Mouse (Mus musculus): ENCODE results near the gene Dnmbp.
"Not testable (repeated sequence)": the region's sequence is repeated elsewhere in the genome, so short reads cannot be mapped to it uniquely, and the experiment has no call there.

Gene Dnmbp

DNA sequence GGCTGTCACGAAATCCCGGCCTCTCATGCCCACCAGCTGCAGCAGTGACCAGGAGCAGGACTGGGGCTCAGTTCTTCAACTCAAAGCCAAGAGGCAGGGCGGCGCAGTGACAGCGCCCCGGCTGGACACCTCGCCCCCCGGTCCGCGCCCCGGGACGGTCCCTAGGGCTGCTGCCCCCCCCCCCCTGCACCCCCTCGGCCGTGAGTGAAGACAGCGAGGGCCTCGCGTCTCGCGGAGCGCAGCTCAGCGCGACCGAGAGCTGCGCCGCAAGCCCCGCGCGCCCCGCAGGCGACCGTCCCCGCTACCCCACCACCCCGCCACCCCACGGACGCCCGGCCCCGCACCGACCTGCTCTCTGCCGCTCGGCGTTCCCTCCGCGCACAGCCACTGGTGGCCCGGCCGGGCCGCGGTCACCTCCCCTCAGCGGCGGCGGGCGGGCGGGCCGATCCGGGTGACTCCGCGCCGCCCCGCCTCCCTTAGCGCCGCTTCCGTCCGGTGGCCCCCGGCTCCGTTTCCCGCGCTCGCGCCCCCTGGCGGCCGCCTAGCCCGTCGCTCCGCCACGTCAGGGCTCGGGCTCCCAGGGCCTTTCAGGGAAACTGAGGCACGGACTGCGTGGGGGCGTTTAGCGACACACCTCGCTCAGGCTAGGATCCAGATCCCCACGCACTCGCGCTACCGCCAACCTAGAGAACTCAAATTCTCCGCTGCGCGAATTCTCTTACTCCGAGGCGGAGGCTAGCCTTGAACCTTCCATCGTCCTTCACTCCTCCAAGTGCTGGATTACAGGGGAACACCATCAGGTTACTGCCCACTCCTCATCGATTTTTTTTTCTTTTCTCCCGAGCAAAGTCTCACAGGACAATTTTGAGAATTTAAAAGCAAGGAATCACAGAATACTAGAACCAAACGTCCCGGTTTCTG, at the start of gene Dnmbp:
Dnmbp (minus strand) TSS at position 423 of the 921 bp plus-strand sequence.
- peak; percentile 84 for DNase-seq

DNA sequence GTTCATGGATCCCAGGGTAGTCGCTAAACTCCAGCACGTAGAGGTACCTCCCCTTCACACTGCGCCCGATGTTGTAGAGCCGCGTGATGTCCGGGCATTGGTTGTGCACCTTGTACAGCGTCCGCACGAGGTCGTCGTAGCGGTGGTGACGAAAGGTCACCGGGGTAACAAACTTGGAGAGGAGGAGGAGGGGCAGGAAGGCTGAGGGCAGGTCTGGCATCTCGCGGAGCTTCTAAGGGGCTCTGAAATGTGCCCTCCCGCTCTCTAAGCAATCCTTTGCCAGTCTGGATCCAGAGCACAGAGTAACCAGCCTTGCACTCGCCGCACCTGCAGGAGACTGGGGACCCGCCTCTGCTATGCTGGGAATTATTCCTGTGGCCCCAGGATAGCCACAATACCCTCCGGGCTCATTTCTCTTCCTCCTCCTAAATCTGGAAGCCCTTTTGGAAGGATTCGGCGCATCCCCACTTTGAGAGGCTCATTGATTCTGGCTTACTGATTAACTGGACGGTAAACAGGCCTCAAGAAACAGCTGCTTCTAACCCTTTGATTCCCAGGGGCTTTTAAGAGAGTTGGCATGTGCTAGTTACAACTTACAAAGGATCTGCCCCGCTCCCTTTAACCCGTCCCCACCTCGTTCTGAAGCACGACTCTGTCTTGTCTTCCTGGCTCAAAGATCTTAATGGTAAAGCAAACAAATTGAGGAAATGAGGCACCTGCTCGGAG, 46.2 kb upstream of the Dnmbp start, which contains the start of gene Cpn1:
Cpn1 (minus strand) TSS at position 488 of the 726 bp plus-strand sequence.
- peak; percentile 48 for DNase-seq

DNA sequence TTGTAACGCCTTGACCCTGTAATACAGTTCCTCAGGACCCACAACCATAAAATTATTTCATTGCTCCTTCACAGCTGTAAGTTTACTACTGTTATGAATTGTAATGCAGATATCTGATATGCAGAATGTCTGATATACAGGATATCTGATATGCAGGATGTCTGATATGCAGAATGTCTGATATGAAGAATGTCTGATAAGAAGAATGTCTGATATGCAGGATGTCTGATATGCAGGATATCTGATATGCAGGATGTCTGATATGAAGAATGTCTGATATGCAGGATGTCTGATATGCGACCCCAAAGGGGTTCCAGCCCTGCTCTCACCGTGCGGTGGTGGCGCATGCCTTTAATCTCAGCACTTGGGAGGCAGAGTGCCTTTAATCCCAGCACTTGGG, 42.0 kb upstream of the Dnmbp start:
- DNase-seq = no peak

DNA sequence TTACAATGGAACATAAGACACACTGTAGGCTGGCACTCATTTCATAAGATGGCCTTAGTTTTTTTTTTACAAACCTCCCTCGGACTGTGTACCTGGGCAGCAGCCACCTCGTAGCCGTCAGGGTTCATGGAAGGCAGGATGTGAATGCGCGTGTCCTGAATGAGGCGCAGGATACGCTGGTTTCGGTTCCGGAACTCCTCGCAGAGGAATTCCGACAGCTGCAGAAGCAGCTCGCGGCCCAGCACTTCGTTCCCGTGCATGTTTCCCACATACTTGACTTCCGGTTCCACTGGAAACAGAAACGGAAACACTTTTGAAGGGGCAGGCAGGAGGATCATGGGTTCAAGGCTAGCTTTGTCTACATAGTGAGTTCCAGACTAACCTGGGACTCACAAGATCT, 40.7 kb upstream of the Dnmbp start:
- DNase-seq = no peak

DNA sequence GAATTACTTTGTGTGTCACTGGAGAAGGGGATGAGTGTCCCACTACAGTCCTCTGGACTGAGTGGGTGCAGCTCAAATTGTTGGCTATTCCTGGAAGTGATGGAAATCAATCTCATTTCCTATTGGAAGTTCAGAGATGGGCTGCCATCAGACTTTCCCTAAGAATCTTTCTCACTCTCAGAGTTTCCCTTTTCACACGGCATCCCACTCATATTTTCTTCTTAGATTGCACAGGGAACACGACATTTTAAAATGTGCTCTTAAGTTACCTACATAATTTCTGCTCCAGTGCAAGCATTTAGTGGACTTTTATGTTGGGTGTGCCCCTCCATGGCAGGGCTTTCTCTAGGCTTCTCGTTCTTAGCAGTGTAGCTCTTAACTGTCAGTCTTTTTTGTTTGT, 37.8 kb upstream of the Dnmbp start:
- no peak for DNase-seq

DNA sequence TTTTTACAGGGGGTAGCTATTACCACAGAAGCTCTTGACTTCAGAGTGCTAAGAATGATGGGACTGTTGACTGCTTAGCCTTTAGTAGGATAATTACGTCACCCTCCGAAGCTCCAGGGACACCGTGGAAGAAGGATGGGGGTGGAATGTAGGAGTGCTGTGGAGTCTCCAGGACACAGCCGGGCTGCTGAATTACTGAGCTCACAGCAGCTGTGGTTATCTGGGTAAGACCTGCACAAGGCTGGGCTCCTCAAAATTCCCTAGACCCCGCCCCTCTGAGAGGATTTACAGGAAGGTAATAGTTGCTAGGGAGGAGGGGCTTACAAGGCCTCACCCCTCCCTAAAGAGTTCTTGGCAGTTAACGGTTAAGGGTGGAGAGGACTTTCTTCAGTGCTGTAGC, 36.7 kb upstream of the Dnmbp start:
- peak; percentile 9 for DNase-seq

DNA sequence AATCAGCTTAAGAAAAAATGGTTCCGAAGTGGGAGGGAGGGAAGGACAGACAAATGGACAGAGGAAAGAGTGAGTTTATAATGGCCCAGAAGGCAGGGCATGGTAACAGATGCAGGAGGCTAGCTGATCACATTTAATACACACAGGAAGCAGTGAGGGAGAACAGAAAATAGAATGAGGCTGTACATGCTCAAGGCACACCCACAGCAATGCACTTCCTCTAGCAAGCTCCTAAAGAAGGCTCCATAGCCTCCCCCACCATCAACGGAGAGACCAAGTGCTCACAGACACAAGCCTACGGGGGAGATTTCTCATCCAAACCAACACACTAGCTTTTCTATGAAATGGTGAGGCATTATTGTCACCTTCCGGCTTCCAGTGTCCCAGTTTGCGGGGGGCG, 34.2 kb upstream of the Dnmbp start:
- DNase-seq = no peak

DNA sequence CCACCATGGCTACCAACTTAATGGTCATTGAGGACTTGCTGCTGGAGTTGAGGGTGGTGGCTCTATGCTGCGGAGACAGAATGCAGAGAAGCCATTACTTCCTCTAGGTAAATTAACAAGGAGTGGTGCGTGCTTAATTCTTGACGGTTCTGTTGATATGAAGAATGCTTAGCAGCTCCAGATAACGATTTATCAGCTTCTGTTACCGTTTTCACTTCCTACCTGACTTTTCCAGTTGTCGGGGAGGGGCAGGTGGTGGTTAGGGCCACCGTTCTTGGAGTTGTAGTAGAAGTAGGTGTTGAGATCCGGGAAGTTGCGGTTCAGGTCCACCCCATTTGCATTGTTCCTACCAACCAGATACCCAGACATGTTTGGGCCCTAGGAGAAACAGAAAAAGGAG, 33.7 kb upstream of the Dnmbp start:
- DNase-seq = no peak

DNA sequence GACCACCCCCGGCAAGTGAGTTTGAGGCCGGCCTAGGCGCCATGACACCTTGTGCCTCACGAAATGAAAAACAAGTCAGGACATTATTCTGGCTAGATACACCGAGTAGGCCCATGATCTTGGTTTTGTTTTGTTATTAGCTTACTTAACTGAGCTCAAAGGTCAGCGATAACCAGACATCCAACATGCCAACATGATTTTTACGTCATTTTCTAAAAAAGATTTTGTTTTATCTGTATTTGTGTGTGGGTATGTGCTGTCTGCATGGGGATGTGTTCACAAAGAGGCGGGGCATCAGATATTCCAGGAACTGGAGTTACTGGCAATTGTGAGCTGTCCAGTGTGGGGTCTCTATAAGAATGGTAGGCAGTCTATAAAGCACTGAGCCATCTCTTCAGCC, 32.1 kb upstream of the Dnmbp start:
- no peak for DNase-seq

DNA sequence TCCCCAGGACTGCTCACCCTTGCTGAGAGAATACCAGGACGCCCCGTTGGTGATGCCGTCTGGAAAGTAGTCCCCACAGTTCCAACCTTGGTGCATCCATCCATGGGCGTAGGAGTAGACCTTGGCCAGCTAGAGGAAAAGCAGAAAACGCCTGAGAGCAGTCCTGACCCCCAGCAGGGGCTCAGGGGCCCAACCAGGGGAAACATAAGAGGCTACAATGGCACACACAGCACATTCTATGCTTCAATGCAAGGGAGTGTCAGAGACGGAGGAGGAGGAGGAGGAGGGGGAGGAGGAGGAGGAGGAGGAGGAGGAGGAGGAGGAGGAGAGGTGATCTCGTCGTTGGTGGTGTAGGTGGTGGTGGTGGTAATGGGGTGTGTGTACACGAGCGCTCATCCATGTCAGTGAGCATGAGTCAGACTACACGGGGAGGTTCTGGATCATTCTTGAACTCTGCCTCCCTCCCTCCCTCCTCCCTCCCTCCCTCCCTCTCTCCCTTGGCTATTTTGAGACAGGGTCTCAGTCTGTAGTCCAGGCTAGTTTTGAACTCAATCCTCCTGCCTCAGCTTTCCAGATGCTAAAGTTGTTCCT, 28.5 kb upstream of the Dnmbp start:
- DNase-seq = no peak

DNA sequence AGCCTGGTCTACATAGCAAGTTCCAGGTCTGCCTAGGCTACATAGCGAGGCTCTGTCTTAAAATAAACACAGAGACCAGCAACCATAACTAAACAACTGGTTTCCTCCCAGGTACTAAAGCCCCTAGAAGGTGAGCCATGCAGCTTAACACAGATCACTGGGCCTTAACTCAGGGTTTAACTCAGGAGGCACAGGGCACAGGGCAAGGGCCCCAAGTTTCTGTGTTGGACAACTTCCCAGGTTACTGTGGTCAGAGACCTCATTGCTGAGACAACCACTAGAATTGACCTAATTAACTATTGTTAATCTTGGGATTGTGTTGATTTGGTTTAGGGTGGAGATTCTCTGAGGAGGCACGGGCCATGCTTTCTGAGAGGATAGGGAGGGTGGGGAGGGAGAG, 26.5 kb upstream of the Dnmbp start:
- no peak for DNase-seq

DNA sequence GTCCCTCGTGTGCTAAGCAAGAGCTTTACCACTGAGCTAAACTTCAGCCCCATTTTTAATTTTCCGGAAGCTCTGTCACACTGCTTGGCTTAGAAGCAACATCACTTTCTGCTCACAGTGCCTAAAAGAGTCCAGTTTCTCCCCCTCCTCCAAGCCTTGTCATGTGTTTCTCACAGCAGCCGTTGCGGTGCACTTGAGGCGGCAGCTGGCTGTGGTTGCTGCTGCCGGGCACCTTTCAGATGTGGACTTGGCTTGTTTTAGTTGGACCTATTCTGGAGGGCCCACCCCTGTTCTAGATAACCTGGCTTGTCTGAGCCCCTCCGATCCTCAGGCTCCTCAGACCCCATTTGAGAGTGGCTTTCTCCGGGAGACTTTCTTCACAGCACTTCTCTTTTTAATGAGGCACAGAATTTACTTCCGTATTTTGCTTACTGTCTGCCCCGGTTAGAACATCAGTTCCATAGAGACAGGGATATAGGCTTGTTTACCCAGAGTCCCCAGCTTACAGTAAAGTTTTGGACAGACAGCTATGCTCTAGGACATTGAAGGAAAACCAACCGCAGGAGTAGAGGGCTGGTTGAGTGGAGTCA, 25.6 kb upstream of the Dnmbp start:
- DNase-seq = no peak

DNA sequence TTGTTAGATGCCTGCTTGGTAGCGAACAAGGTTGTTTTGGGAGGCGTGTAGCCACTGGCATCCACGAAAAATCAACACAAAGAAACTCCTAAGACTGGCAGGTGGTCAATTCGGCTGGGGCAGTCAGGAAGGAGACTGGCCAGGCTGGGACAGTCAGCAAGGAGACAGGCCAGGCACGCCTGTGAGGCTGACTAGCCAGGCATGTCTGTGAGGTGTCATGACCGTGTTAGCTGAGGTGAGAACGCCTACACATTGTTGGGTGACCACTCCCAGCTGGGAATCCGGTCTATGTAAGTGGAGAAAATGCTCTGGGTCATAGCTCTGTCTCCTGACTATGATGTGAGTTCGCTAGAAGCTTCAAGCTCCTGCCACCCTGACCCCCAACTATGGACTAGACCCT, 22.8 kb upstream of the Dnmbp start:
- DNase-seq = no peak

DNA sequence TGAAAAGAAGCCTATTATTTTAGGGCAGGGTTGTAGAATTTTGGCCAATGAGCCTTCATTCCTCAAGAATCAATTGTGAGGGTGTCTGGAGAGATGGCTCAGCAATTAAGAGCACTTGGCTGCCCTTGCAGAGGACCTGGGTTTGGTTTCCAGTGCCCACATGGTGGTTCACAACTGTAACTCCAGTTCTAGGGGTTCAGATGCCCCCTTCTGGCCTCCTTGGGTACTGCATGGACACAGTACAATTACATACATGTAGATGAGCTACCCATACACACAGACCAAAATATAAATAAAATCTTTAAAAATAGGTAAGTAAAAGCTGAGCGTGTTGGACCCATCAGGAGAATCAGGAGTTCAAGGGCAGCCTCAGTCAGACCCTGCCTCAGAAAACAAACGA, 21.2 kb upstream of the Dnmbp start:
- peak; percentile 58 for DNase-seq

DNA sequence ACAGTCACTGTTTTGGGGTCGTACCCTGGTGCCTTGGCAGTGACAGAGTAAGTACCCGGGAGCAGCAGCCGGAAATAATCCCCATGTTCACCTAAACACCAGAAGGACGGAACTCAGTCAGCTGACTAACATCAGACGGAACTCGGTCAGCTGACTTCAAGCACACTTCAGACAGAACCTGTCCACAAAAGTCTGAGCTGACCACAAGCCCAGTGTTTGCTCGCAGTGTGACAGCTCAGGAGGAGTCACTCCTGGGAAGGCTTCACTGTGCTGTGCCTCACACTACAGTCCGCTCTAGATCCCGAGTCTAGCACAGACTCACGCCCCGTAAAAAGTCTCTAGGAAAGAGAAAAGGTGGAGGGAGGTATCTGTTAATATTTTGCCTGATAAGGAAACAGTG, 20.0 kb upstream of the Dnmbp start:
- DNase-seq = no peak

DNA sequence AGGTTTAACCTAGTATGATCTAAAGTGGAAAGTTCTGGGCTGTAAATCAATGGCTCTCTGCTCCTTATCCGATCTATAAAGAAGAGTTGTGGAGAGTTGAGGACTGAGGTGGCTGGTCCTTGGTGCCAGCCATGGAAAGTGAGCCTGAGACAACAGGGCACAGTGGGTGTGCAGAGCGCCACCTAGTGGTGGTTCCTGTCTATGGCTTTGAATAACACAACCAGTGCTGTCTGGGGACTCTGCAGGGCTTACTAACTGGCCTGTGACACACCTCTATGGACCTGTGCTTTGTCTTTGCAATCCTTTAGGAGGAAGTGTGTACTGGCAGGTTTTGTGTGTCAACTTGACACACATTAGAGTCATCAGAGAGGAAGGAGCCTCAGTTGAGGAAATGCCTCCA, 19.2 kb upstream of the Dnmbp start:
- DNase-seq = peak; percentile 69

DNA sequence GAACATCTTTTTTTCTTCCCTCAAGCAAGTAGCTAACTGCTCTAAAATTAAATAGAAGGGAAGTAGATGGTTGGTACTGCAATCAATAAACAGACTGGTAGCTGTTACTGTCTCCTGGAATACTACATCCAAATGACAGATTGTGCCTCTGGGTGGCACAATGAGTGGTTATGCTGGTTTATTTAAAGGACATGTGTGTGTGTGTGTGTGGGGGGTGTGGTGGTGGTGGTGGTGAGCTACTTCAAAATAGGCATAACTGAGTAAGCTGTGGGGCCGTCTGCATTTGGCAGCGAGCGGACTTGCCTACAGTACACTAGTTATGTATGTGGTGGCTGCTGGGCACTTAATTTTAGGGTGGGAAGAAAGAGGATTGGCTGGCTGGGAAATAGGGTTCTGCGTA, 17.9 kb upstream of the Dnmbp start:
- DNase-seq = no peak

DNA sequence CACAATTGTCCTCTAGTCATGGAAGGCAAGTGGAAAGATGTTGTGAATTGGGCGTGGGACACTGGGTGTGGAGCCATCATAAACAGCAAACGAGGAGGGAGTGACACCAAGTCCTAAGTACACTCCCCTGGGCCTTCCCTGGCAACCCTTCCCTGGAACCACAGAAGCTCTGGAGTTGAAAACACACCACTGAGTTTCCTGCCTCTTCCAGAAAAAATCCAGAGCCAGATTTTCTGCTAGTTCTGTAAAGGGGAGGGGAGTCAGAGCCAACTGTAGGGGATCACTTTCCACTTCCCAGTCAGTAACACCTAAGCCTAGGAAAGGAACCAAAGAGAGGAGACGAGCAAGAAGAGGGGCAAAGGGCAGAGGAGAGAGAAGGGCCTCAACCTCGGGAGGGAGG, 17.4 kb upstream of the Dnmbp start:
- no peak for DNase-seq

DNA sequence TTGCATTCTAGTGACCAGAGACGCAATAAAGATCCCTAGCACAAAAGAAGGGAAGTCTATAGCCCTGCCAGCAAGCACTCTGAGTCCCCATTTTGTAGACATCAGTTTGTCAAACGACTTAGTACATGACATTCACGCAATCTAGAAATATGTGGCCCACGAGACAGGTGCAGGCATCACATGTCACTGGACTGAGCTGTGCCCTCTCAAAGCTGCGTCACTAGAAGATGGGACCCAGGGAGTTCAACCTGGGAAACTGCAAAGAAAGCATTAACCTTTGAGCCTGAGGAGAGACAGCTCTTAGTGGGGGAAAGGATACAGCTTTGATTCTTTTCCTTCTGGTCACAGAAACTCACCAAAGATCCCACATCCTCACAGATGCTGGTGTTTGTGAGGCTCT, 15.3 kb upstream of the Dnmbp start:
- DNase-seq = no peak

DNA sequence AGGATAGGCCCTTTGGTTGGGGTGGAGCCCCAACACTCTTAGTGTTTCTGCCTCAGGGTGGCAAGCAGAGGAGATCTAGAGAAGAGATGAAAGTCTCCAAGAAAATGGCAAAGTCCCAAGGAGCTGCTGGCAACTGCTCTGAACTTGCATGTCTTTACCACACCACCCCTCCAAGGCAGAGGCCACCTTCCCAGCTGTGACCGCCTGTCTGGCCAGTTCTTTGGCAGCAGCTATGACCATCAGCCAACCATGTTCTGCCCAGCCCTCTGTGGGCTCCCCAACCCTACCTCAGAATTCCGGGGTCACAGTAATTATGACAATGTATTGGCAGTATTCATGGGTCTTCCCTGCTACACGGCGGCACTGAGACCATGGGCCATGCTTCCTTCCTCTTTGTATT, 14.9 kb upstream of the Dnmbp start:
- no peak for DNase-seq

DNA sequence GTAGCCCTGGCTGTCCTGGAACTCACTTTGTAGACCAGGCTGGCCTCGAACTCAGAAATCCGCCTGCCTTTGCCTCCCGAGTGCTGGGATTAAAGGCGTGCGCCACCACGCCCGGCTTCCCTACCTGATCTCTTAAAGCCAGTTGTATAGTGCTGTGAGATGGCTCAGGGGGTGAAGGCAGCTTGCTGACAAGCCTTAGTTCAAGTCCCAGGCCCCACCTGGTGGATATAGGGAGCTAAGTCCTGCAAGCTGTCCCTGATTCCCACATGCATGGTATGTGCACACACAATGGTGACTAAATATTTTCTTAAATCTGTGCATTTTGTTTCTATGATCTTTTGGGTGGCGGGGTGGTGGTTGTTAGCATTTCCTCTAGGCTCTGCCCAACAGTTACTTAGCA, 12.9 kb upstream of the Dnmbp start:
- DNase-seq = not testable (repeated sequence)

DNA sequence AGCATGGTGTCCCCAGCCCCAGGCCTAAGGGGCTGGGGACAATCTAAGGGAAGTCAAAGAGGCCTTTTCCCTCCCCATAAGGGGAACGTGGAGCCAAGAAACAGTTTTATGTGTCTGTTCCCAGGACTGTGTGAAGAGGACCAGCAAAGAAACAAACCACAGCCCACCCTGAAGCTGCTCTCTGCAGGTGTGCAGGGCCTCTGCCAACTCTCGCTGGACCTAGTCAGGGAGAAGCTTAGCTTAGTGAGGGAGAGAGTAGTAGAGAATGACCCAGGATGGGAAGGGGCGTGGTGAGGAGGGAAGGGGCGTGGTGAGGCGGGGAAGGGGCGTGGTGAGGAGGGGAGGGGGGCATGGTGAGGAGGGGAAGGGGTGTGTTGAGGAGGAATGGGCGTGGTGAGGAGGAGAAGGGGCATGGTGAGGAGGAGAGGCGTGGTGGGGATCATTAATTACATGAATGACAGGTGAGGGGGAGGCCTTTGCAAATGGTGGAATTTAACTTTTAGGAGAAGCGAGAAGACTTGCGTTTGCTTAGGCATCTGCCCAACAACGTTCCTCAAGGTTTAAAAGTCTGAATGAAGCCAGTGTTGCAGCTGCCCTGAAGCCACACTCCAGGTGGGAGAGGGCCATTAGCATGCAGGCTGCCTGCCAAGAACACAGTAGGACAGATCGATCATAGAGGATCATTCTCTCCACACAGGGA, 9.3 kb upstream of the Dnmbp start:
- peak; percentile 30 for DNase-seq

DNA sequence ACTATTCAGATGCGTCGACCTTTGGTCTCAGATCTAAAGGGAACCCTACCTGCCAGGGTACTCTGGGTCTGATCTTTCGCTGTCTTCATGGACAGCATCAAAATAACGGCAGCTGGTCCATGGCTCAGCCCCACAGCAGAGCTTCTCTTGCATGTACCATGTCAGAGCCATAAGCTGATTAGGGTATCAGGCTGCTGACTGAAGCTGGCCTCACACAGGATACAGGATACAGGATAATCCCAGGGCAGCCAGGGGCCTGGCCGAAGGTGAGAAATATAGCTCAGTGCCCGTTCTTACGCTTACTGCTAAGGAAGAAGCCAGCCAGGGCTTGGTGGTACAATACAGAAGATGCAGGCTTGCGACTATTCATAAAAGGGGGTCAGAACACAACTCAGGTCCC, 4.6 kb upstream of the Dnmbp start:
- no peak for DNase-seq
